Mouse (Mus musculus) c-Kit-positive CD71-positive TER-119-negative erythroid progenitor cells, embryonic 14.5 days (primary cell): Measurements from ENCODE around the gene 1110057P08Rik.
"Not testable (repeated sequence)": the region's sequence is repeated elsewhere in the genome, so short reads cannot be mapped to it uniquely, and the experiment has no call there.

Experiments used
- DNase-seq: peaks from one replicate; pipeline ENCODE4 v3.0.0-alpha.2; 2013; ENCODE audit warnings: low read depth

1110057P08Rik gene

DNA sequence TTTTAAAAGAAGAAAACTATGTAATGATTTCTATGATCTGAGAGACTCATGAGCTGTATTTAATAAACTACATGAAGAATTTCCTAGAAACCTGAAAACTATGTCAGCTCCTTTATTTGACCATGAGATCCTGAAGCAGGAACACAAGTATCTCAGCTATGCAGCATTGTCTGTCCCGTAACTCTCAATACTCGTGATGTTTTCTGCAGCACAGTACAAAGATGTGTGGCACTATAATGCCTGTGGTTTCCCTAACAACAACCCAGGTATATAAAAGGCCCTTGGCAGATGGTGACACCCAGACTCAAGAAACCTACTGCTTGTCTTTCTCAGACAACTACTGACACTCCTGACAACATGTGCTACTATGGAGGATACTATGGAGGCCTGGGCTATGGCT is at the start of gene 1110057P08Rik:
TSS of gene 1110057P08Rik (plus strand) at position 301 of the 400 bp plus-strand sequence.
- no peak for DNase-seq

DNA sequence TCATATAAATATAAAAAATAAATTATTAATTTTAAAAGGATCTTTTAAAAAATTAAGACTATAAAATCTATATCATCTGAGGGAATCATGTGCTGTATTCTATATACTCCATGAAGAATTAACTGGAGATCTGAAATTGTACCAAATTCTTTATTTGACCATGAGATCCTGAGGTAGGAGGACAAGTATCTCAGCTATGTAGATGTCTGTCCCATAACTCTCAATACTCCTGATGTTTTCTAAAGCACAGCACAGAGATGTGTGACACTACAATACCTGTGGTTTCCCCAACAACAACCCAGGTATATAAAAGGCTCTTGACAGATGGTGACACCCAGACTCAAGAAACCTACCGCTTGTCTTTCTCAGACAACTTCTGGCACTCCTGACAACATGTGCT is 34.0 kb upstream of the 1110057P08Rik start, which contains the start of gene Gm6358:
TSS of gene Gm6358 (plus strand) at position 301 of the 400 bp plus-strand sequence.
- no peak for DNase-seq

DNA sequence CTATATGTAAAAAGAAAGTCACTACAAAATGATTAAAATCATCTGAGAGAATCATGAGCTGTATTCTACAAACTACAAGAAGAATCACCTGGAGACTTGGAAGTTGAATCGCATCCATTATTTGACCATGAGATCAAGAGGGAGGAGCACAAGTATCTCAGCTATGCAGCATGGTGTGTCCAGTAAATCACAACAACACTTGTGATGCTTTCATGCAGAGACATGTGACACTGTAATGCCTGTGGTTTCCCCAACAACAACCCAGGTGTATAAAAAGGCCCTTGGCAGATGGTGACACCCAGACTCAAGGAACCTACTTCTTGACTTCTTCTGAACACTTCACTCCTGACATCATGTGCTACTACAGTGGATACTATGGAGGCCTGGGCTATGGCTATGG is 23.7 kb upstream of the 1110057P08Rik start, which contains the start of gene Gm10061:
TSS of gene Gm10061 (plus strand) at position 301 of the 400 bp plus-strand sequence.
- DNase-seq, result no peak

DNA sequence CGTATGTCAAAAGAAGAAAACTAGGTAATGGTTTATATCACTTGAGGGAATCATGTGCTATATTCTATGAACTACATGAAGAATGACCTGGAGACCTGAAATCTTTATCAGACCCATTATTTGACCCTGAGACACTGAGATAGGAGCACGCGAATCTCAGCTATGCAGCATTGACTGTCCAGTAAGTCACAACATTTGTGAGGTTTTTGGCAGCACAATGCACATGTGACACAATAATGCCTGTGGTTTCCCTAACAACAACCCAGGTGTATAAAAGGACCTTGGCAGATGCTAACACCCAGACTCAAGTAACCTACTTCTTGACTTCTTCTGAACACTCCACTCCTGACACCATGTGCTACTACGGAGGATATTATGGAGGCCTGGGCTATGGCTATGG is 16.9 kb upstream of the 1110057P08Rik start, which contains the start of gene Gm9789:
TSS of gene Gm9789 (plus strand) at position 301 of the 400 bp plus-strand sequence.
- DNase-seq, result no peak

DNA sequence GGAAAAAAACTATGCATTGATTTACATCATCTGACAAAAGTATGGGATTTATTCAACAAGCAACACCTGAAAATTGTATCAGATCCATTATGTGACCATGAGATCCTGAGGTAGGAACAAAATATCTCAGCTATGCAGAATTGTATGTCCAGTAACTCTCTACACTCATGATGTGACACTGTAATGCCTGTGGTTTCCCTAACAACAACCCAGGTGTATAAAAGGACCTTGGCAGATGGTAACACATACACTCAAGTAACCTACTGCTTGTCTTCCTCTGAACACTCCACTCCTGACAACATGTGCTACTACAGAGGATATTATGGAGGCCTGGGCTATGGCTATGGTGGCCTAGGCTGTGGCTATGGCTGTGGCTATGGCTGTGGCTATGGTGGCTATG is 5.3 kb upstream of the 1110057P08Rik start, which contains the start of gene Gm7735:
TSS of gene Gm7735 (plus strand) at position 301 of the 400 bp plus-strand sequence.
- DNase-seq, result not testable (repeated sequence)

DNA sequence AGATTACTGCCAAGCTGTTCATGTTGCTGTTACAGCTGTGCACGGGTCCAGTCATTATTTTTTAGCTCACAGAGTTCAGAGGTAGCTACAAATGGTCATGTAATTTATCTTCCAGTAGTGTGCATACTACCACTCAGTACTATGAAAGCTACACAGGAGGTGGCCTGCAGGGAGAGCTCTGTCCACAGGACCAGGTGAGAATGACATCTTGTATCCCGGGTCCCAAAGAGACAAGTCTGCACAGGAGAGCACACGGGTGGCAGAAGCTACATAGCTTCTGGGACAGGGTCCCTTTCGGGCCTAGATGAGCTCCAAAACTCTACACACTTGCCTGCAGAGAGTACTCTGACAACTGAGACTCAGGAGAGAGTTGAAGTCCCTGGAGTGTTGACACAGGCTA is 14.1 kb downstream of the 1110057P08Rik start:
- no peak for DNase-seq

DNA sequence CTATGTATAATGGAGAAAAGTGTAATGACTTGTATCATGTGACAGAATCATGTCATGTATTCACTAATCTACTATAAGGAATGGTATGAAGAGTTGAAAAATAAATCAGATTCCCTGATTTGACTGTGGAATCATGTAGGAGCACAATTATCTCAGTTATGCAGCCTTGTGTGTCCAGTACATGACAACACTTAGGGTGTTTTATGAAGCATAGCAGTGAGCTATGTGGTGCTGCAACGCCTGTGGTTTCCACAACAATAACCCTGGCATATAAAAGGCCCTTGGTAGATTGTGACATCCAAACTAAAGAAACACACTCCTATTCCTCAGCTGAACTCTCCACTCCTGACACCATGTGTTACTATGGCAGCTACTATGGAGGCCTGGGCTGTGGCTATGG is 31.0 kb downstream of the 1110057P08Rik start, which contains the start of gene Krtap20-2:
TSS of gene Krtap20-2 (plus strand) at position 301 of the 400 bp plus-strand sequence.
- DNase-seq, result no peak
